Mouse (Mus musculus): ENCODE results near the gene Creb3l1.

Gene Creb3l1

DNA sequence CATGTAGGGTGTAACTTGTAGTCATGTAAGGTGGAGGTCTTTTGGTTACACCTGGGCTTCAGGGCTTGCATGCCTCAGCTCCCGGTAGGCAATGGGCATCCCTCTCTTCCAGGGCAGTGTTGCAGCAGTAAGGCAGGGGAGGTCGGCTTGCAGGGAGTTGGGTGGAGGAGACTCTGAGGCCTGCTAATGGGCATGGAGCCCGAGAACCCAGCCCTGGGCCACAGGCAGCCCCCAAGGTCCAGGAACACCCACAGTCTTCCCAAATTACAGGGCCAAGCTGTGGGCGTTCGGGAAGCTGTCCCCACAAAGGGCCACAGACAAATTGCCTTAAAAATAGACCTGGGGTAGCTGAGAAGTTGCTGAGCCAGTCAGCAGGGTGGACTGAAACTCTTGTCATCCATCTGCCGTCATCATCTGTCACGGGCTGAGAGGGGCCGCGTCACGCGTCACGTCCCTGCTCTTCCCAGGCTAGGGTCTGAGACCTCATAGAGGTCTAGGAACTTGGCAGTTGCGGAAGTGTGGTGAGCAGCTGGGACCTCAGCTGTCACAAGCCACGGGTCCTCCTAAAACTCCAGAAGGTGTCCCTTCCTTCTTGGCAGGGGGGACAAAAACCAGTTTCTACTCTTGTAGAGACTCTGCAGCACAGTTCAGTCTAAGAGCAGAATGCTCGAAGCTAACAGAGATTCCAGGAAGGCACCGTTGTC is 26.2 kb downstream of the Creb3l1 start:
- no peak for DNase-seq

DNA sequence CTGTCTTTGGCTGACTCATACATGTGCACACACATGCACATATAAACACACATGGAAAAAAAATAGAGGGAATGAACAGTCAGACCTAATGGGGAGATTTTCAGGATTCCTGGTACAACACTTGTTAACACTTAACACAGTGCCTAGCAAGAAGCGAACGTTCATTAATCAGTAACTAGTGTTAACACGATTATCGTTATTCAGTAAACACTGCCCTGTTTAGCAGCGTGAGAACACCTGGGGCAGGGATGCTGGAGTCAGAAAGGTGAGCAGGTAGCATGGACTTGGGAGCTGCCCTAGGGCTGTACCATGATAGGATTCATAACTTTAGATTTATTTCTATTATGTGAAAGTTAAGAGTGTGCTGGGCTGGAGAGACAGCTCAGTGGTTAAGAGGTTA is 28.3 kb downstream of the Creb3l1 start:
- DNase-seq, result peak; percentile 53

DNA sequence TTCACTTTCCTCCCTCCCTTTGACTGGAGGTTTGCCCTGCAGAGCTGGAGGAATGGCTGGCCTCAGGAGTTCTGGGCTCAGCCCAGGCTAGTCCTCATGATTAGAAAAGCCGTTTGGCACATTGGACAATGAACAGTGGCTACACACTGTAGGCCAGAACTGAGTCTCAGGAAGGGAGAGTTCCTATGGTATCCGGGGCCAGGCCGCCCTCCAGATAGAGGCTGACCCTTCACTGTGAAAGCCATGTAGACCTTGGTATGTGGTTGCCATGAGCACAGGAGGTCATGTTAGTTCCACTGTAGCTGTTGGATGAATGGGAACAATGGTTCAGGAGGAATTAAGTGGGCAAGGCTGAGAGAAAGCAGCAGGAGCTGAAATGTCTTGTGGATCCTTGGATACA is 30.9 kb downstream of the Creb3l1 start:
- no peak for DNase-seq

DNA sequence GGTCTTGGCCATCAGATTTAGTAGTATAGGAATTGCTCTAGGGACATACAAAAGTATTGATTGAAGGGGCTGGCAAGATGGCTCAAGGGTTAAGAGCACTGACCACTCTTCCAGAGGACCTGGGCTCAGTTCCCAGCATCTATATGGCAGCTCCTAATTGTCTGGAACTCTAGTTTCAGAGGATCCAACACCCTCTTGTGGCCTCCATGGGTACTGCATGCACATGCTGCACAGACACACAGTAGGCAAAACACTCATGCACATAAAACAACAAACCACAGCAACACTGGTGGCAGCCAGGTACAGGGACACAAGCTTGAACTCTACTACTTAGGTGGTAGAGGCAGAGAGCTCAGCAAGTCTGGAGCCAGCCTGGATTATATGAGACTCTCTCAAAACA is 34.6 kb downstream of the Creb3l1 start:
- no peak for DNase-seq

DNA sequence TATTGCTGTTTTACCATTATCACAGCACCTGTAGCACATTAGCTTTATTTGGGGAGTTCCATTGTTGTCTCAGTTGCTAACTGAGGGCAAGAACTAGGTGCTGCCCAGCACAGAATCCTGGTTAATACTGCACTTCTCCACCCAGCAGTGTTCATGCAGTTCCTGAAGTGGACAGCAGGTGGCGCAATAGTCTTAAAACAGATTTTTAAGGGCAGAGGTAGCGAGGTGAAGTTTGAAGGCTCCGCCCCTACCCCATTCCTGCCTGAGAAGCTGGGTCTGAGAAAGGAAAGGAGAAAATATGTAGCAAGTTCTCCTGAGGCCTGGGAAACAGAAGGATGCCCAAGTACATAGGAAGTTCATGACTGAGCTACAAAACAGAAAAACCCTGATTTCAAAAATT is 36.8 kb downstream of the Creb3l1 start:
- DNase-seq, result peak; percentile 93

DNA sequence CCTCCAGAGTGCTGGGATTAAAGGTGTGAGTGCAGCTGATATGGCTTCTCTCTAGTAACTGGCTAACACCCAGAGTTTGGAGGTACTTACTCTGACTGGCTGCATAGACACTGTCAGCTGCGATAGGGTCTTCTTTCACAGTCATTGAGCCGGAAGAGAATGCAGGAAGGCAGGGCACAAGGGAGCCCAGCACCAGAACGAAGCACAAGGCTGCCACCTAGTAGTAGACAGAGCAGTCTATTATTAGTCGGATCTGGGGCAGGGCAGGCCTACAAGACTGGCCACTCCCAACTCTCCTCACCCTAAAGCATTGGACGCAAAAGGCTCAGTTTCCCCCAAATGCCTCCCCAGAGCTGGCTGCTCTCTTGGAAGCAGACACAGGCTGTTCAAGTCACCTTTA is 38.2 kb downstream of the Creb3l1 start:
- no peak for DNase-seq

DNA sequence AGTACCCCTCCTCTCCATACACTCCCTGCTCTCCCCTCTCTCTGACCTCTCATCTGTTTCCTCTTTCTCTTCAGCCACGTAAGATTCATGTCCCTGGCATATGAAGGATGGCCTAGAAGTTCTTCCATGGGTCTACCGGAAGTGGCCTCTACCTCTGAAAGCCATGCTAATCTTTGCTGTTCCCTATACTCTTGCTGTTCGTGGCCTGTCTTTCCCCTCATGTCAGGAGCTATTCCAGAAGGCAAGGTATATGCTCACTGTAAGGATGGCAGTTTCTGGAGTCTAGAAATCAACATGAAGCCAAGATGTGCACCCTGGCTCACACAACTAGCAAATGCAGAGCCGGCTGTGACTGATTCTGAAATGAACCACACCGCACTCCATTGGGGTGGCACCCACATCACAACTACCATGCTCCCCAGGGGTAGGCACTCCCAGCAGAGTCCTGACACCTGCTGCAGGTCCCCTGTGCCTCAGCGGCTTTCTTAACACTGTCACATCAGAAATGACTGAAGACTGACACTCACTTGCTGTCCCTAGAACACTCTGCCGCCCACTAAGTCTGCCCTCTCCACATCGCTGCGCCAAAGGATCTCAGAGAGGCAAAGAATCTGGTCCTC is 39.3 kb downstream of the Creb3l1 start:
- DNase-seq, result no peak

DNA sequence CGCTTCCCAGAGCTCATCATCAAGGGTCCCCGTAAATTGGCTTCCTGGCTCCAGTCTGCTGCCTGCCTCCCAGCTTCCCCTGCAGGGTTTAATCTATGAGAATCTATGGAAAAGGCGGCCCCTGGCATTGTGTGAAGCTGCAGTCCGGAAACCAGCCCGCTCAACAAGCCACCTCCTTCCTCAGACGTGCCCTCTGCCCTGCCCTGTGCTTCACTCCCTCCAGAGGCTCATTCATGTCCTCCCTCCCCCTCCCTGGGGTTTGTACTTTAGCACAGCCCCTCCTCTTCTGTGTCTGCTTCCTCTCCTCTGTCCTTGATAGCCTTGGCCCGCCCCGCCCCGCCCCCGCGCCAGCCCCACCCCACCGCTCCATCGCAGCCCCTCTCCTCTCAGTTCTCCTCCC is 39.9 kb downstream of the Creb3l1 start:
- DNase-seq, result peak; percentile 73

DNA sequence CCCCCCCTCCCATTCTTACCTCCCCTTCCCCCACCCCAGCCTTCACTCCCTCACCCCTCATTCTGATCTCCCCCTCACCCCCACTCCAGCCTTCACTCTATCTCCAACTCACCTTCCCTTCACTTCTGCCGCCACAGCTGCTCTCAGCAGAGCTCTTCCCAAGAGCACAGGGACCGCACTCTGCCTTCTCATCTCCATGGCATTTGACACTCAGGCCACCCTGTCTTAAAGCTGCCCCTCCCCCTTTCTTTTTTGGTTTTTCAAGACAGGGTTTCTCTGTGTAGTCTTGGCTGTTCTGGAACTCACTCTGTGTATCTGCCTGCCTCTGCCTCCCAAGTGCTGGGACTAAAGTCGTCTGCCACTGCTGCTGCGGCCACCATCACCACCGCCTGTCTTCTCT is 43.5 kb downstream of the Creb3l1 start:
- no peak for DNase-seq

DNA sequence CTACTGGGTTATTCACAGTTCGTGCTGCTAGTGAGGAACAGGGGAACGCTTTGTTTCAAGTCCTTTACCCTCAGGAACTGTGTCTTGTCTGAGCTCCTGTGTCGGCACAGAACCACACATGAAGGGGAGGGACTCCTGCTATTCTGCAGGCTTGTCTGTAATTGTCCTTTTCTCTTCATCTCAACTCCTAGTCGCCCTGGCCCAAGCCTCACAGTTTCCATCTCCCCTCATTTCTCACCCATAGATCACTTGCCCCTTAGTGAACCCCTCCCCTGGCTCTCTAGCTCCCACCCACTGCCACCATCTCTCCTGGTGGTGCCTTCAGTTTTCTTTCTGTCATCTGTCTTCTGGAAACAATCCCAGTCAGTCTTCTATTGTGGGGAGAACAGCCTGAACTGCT is 44.1 kb downstream of the Creb3l1 start:
- no peak for DNase-seq

DNA sequence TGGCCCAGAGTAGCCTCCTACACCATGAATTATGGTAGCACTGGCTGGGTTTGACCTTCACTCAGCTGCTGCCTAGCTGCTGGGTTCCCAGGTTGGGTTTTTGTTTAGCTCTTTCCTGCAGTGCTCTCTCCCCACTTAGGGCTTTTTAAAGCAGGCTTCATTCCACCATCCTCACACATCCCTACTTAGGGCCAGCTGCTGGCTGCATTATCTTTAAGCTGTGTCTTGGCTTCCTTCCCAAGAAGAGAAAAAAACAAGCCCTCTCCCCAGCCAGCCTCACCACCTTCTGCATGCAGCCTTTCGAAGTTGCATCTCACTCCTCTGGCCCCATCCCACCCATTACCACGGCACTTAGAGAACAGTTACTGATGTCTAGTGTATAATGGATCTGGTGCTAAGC is 45.8 kb downstream of the Creb3l1 start:
- DNase-seq, result no peak

DNA sequence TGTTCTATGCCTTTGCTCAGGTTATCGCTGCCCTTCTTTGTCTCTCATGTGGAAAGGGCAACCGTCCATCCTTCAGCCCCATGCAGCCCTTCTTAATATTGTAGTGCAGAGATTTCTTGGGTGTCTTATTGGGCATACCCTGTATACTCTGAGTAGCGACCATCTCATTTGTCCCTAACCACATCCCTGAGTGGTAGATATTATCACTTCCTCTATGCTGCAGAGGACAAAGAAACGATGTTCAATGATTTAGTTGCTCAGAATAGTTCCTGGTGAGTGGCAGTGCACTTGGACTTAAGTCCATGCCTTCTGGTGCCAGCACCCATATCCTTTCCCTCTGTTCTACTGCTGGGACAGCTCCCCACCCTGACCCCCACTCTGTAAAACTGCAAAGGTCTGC is 46.3 kb downstream of the Creb3l1 start:
- DNase-seq, result no peak

DNA sequence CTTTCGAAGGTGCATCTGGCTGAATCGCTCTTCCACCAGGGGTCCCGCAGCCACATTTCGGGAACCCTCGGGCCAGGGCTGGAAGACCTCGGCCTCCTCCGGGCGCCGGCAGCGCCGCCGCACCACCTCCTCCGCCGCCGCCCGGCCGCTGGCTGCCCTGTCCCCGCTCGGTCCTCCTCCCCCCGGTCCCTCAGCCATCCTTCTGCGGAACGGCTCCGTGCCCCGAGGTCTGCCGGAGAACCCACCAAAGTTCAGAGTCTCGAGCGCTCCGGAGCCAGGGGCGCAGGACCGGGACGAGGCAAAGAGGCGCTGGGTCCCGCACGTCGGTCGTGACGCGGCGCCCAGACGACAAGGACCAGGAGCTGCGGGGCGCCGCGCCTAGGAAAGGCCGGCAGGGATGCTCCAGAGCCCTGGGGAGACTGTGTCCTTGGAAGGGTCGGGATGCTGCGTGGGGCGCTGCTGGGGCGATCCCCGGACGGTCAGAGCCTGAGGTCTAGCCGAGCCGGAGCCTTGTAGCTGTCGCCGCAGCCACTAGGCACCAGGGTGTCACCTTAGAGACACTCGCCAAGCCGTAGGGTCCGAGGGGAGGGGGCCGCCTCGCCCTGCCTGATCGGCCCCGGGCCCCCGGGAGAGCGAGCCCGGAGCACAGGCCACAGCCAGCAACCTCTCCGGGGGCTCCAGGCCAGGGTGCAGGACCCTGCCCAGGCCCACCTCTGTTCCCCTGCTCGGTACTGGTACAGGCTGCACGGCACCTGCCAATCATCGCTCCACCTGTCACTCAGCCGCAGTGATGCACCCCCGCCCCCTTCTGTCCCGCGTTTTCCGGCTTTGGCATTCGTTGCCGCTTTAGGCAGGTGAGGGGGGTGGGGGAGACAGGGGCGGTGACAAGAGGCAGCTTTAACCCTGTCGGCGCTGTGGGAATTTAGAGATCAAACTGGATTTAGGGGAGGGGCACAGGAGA is 48.4 kb downstream of the Creb3l1 start, which contains the start of gene Dgkz:
Gene Dgkz (minus strand): TSS at position 284 of the 961 bp plus-strand sequence.
- DNase-seq, result no peak

DNA sequence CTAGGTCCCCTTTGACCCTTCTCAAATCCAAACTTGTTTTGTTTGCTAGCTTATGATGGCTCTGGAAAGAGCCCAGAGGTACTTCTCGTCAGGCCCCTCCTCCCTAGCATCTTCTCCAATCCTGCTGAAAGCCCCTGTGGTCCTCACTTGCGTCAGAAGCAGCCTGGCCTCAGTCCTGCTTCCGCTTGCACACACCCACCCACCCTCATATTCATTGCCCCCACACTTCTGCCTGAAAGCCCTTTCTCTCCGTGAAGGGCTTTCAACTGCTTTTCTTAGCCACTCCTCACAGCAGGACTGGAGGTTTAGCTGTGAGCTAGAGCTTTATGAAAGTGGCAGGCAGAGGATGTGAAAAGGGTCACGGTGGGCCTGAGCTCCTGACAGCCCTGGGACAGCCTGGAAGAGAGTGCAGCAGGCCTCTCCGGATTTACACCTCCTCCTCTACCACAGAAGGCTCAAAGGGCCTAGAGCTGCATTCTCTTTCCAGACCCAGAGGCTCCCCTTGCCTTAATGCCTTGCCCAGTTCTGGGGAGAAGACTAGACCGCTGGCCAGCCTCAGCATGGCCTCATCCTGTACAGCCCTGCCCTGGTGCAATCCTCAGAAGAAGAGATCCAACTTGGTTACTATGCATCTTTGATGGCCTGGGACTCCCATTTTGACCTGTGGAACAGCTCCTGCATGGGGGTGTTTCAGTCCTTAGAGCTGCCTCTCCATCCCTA is 50.7 kb downstream of the Creb3l1 start:
- DNase-seq, result no peak

DNA sequence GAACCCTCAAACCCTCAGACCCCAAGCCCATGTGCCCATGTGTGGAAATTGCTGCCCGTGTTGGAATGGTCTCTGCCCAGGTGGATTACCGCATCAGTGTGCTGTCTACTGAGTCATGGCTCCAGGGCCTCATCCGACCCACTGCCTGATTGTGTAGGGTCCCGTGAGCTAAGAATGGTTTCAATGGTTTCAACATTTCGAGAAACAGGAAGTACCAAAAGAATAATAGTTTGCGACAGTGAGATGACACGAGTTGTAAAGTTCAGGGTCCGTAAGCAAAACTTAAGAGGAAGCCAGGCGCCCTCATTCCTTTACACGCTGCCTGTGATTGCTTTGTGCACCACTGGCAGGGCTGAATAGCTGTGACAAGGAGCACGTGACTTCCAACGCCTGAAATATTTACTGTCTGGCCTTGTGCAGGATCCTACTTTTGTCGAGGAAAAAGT is 52.2 kb downstream of the Creb3l1 start:
- no peak for DNase-seq

DNA sequence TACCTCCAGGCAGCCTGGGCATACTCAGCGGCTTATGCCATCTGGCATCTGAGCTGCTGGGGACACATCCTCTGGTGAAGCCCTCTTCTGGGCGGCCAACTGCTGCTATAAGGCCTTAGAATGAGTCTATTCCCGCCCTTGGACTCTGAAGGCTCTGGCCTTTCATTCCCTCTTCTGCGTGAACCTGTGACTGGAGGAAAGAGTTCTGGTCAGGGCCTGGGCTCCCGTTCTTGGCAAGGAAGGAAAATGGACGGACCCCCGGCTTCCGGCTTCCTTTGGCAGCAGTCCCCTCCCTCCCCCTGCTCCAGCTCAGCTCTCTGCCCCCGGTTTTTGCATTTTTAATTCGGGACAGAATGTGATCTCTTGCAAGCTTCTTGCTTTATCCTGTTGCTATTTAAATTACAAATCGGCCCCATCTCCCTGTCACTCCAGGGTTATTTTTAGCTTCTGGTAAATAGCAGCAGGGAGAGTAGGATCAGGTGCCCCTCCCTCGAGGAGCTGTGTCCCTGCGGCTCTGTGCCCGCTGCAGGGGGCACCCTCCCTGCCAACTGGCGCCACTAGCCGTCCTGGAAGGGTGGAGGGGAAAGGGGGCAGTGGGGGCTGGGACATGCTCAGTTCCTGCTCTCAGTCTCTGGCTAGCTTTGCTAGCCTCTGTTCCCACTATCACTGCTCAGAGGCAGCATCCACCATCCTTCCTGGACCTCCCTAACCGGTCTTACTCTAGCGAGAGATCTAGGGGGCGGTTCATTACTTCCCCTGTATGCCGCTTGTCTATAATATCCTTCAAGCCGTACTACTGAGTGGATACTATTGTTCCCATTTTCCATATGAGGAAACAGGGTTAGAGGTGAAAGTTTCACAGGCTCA is 52.8 kb downstream of the Creb3l1 start:
- DNase-seq, result peak; percentile 25

DNA sequence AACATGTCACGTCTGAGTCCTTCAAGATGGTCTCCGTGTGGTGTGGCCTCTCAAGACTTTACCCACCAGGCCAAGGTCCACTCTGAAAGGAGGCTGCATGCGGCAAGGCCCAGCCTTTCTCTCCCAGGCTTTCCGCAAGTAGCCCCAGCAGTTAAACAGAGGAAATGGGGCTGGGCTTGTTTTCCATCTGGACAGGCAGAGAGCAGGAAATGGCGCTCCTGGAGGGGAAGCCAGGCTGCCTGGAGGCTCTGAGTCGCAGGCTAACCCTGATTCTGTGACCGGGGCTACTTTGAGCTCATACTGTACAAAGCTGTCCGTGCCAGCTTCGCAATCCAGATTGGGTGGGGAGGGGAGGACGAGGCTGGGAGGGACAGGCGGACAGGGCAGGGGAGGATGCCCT is 56.3 kb downstream of the Creb3l1 start:
- peak; percentile 49 for DNase-seq

DNA sequence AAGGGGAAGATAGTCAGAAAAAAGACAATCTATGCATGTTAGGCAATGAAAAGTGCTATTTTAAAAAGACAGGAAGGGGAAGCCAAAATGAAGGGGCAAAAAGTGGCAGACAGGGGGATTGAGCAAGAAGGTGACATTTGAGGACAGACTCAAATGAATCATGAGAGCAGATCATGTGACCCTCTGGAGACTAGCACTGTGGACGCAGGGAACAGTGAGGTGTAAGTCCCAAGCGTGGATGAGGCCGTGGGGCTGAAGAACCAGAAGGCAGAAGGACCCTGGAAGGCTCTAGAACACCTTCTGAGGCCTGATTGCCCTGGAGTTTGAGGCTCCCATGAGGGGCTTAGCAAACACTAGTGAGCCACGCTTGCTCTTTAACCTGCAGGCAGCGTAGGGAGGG is 57.9 kb downstream of the Creb3l1 start:
- no peak for DNase-seq

DNA sequence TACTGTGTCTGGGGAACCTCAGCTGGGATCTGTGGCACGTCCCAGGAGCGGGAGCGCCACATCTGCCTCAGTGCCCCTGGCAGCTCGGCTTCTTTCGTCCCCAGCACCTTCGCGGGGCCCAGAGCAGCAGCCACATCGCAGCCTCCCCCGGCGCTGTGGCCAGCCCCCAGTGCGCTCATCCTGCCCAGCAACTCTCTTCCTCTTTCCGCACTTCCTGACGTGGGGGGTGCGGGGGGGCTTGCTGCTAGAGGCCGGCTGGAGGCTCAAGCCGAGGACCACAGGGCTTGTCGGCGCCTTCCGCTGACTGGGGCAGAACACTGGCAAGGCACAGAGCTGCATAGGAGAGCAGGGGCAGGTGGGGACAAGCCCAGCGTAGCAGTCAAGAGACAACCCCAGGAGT is 58.9 kb downstream of the Creb3l1 start:
- DNase-seq, result peak; percentile 74

DNA sequence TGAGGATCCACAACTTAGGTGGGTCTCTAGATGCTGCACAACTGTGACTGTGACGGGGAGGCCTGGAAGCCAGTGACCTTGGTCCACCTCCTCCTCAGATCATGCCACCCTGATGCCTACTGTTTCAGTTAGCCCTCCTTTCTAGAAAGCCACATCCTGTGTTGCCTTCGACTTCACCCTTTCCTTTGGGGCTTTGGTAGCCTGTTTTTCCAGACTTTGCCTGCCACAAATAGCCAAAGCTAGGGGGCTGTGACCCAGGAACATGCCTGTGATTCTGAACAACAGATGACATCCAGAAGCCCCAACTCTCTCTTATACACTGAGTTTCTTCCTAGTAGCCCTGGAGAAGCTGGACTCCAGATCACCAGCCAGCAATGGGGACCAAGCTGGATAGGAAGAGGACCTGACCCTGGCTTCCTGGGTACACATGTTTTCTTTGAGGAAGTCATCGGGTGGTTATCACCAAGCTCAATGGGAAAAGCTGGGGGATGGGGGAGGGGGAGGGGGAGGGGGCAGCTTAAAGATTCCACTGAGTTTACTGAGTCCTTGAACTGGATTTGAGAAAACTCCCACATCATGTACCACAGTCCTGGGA is 59.6 kb downstream of the Creb3l1 start:
- DNase-seq, result no peak

DNA sequence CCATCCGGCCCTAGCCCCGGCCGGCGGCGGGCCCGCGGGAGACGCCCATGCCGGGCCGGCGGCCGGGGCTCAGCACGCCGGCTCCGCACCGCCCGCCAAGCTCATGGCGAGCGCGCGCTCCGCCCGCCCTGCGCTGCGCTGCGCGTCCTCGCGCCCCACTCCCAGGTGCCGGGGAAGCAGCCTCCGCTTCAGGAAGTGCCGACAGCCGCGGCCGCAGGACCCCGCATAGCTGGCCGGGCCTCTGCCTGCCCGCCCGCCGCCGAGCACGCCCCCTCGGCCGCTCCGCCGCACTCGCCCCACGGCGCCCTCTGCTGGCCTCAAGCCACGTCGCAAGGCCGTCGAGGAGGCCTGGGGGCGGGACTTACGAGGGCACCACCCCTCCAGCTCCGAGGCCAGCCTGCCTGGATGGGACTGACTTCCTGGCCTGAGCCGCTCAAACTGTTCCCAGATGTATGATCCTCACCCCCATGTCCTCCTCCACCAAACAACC is 60.8 kb downstream of the Creb3l1 start:
- peak; percentile 98 for DNase-seq

Data from kidney, adult 18-20 months (tissue).